Mouse (Mus musculus): ENCODE data around the gene Srgap2. TPM values are rescaled to one million over a fixed set of nuclear protein-coding genes. Genes with fewer than 3 reads are reported as not detected.

Srgap2 gene
- polyA plus RNA-seq, 1 experiment, result 16.3 TPM

DNA sequence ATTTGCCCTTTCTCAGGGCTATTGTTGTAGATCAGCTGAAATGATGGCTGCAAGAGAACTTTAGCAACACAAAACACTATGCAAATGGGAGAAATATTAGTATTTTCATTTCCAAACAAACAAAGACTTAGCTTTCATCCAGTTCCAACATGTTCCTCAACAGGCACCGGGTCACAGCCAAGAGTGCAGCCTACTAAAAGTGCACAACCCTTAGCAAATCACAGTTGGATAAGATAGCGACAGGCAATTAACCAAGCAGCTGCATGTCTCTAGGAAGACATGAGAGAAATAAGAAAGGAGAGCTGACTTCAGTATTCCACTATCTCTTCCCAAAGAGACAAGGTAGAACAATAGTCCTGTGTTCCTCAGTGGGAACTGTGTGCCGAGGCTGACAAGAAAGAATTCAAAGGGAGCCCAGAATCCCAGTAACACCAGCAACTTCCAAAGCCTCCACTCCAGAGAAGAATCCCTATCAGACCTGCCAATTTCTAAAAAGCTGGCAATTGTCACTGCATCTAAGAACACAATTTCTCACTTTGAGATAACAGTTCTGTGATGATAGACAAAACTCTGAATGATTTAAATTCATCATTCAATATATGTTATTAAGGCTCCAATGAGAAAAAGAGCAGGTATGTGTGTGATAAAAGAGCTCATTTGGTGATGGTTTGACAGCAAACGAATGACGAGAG, 109.9 kb downstream of the Srgap2 start:
- no peak for TF ChIP-seq GATA1 (IDR thresholded peaks at IDR 0.05; ENCODE audit: low read length)

DNA sequence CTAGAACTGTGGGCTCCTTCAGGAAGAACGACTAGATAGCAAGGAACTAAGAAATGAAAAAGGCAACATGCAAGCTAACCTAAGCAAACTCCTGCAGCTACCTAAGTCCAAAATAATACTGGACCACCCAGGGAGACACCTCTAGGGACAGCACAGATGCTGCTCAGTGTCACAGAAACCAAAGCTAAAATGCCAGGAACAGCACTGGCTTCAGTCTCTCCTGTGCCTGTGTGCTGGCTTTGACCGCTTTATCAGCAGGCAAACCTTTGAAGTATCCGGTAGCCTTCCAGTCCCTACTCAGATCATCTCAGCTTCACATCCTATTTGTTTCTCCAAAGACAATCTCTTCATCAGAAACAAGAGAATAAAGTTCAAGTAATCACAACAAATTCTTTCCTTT, 123.6 kb downstream of the Srgap2 start:
- TF ChIP-seq GATA1 (IDR thresholded peaks at IDR 0.05; ENCODE audit: low read length), result no peak

DNA sequence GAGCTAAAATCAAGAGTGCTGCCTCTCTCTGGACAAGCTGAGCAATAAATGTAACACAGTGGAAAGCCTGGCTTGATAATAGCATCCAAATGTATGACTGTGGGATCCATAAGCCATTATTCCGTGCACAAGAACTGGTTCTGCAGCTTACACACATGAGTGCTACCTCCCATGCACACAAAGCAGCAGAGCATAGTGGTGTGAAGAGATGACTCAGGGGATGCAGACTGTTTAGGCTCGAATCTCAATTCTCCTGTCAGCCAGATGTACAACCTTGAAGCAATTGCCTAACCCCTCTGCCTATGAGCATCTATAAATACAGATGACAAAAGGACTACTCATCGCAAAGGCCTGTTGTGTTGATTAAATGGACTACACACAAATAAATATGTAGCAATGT, 126.3 kb downstream of the Srgap2 start:
- no peak for TF ChIP-seq GATA1 (IDR thresholded peaks at IDR 0.05; ENCODE audit: low read length)

DNA sequence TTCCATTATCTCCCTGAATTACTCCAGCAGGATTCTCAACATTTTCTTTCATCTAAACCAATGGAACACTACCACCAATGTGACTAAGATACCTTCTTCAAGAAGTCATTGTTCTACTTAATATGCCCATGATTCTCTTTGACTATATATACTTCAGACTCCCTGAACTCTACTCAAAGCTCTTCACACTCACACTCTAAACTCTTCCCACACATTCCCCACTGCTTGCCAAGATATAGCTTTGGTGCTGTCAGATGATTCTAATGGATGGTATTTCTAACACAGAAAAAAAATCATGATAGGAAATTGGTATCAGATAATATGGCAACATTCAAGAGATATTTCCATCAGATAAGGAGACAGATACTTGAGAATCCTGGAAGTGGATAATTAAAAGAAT, 129.0 kb downstream of the Srgap2 start:
- TF ChIP-seq GATA1 (IDR thresholded peaks at IDR 0.05; ENCODE audit: low read length), result no peak

DNA sequence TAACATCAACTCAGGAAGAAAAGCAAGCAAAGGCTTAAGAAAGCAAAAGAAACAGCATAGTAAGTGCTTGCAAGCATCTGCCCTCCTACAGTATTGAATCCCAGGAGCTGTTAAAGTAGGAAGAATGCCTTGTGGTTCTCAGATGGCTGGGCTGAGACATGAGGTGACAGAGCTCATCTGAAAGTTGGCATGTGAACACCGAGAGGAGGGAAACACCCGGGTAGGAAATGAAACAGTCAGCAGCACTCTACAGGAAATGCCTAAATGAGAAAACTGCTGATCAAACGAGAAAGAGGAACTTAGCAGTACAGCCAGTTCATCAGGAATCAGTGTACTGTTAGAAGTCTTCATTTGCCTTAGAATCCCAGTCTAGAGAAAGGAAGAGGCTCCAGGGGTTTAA, 142.7 kb downstream of the Srgap2 start:
- no peak for TF ChIP-seq GATA1 (IDR thresholded peaks at IDR 0.05; ENCODE audit: low read length)

DNA sequence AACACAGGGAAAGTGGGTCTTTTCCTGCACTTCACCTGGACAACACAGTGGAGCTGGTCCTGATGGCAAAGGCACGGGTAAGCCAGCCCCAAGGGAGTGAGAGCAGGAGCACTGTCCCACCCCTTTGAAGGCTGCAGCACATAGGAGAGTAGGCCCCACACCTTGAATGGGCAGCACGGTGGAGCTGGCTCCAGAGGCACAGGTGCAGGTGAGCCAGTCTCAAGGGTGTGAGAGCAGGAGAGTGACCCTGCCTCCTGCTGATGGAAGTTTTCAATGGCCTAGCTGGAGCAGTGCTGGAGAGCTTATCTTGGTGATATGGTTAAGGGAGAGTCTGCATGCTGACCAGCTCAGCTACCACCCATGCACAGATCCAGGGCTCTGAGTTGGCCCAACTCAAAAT, 145.0 kb downstream of the Srgap2 start:
- TF ChIP-seq GATA1 (IDR thresholded peaks at IDR 0.05; ENCODE audit: low read length), result no peak

DNA sequence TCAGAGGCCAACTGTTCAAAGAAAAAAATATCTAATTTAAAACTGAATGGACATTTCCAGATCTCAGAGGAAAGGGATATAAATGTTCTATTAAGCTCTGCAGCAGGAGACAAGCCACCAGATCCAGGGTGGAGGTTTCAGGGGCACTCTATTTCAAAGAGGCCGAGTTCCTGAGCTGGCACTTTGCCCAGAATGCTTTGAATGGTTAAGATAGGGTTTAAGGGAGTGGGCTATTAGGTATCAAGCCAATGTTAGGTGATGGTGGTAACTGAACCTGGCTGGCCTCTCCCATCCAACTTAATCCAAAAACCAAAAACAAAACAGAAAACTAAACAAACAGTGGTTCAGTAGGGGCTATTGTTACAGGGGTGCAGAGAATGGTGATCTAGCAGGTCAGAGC, 146.9 kb downstream of the Srgap2 start:
- no peak for TF ChIP-seq GATA1 (IDR thresholded peaks at IDR 0.05; ENCODE audit: low read length)

DNA sequence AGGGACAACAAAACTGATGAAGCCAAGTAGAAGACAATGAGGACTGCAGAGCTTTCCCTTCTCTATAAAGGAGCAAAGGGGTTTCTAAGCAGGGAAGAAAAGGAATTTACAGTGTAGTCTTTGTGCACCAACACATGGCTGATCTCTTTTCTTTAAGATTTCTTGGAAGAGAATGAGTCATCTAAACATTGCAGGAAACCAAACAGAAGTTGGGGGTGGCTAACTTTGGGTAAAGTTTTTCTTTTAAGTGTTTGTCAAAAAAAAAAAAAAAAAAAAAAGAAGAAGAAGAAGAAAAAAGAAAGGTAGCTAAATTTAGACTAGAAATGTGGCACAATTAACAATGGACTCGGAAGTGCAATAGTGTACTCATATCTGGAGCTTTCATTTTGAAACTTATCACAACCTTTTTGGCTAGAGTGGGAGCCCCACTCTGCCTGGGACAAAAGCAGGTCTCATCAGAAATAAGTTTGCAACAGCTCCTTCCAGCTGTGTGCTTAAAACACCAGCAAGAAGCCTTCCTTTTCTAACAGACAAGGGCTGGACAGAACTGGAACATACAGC, 148.2 kb downstream of the Srgap2 start:
- no peak for TF ChIP-seq GATA1 (IDR thresholded peaks at IDR 0.05; ENCODE audit: low read length)

DNA sequence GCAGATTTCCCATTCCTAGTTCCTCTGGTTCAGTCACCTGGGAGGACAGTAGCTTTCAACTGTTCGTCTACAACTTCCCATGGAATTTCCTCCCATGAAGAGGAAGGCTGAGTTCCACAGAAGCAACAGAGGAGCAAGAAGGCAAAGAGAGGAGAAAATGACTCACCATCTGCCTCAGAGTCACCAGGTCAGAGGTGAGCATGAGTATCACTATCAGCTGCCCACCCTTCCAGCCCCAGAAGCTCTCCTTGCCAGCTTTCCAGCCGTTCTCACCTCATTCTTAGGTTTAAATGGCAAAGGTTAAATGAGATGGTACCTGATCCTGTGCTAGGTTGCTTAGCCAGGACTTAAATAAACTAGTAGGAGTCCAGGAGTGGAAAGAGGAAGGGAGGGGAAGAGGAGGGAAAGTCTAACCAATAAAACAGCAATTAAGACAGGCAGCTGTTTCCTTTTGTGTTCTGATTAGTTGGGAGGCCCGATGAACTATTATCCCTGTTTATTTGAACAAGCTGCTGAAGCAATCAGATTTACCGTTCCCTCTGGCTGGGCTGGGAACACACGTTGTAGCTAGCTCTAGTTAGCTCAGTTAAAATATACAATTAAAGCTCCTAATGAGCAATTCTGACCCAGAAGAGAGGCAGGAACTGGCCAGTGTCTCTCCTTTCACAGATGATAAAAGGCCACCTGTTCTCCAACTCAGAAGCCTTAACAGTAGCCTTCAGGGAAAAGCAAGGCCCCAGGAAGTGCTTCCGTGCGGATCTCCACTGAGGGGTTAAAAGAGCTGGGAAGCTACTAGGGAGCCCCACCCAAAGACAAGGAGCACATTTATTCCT, 148.9 kb downstream of the Srgap2 start:
- TF ChIP-seq GATA1 (IDR thresholded peaks at IDR 0.05; ENCODE audit: low read length), result no peak

DNA sequence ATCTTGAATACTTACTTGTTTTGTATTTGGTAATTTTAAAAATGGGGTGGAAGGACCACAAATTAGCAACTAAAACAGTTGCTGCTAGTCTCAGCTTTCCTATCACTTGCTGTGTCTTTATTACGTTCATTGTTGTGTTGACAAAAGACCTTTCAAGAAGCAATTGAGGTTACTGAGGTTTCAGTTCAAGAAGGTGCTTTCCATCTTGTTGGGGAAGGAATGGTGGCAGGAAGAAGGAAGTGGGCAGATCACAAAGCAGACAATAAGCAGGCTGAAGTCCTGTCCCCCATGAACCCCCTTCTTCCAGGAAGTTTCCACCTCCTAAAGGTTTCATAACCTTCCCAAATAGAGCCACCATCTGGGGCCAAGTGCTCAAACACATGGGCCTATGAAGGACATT, 161.3 kb downstream of the Srgap2 start:
- no peak for TF ChIP-seq GATA1 (IDR thresholded peaks at IDR 0.05; ENCODE audit: low read length)

DNA sequence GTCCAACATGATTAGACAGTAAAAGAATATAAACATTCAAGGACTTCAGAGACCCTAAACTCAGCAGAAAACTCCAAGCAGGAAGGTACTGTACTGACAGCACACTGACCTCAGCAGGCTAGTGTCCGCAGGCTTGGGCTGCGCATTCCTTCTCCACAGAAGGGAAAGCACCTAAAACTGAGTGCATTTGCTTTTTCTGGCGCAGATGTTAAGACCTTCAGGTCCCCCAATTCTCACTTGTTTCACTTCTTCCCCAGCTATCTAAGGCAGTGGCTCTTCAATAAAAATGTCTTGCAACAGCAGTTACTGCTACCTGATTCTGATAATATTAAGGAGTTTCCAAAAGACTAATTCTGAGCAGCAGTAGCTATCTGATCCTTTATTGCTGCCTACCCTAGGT, 162.7 kb downstream of the Srgap2 start:
- TF ChIP-seq GATA1 (IDR thresholded peaks at IDR 0.05; ENCODE audit: low read length), result no peak

DNA sequence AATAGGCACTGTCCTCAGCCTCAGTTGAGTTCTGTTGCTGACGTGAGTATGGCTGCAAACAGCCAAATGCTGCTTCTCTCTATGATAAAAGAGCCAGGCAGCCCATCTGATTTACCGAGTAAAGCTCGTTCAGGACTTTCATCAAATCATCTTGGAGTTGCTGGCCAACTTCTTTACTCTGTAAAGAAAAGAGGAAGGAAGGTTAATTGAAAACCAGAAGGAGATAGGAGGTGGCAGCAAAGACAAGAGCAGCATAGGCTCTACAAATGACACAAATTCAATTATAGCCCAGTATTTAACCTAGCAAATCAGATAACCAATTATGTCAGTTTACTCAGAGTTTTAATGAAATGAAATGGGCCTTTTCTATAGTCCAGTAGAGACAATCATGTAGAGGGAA, 163.3 kb downstream of the Srgap2 start:
- no peak for TF ChIP-seq GATA1 (IDR thresholded peaks at IDR 0.05; ENCODE audit: low read length)

DNA sequence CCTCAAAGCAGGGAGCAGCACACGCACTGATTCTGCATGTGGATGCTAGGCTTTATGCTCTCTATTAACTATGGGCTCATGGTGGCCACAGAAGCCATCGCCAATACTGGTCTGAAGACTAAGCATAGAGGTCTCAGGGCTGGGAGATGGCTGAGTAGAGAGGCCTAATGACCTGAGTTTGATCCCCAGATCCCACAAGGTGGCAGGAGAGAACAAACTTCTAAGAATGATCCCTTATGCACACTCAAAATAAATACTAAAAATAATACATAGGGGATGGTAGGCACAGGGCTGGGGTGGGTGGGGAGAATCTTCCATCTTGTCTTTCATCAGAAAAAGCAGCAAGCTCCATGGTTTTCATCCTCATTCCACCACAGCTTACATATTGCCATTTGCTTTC, 165.1 kb downstream of the Srgap2 start:
- no peak for TF ChIP-seq GATA1 (IDR thresholded peaks at IDR 0.05; ENCODE audit: low read length)

DNA sequence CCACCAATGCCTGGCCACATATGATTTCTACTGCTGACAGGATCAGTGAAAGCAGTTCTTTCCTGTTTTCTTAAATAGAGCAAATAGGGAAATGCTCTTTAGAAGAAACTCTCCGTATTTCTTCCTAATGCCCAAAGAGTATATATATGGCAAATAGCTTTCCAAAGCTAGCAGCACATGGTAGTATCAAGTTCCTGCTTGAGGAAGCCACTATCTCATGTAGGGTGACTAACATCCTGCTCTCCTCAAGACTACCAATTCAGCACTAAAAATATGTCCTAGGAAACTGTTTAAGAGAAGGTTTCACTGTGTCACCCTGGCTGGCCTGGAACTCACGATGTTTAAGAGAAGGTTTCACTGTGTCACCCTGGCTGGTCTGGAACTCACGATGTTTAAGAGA, 166.4 kb downstream of the Srgap2 start:
- no peak for TF ChIP-seq GATA1 (IDR thresholded peaks at IDR 0.05; ENCODE audit: low read length)

DNA sequence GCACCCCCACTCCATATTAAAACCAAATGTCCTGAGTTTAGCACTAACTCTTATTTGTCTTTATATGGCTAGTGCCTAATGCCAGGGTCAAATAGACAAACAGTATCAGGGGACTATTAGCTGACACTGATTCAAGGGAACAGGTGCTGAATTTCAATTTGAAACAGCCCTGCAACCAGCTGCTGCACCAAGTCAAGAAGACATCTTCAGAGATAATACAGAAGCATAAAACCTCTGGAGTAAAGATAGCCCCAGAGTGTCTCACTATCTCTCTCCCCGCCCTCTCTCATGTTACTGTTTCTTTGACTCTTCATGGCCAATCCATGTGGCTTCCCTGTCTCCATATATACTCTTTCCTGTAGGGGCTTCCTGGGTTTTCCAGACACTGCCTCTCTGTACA, 167.5 kb downstream of the Srgap2 start:
- TF ChIP-seq GATA1 (IDR thresholded peaks at IDR 0.05; ENCODE audit: low read length), result no peak

DNA sequence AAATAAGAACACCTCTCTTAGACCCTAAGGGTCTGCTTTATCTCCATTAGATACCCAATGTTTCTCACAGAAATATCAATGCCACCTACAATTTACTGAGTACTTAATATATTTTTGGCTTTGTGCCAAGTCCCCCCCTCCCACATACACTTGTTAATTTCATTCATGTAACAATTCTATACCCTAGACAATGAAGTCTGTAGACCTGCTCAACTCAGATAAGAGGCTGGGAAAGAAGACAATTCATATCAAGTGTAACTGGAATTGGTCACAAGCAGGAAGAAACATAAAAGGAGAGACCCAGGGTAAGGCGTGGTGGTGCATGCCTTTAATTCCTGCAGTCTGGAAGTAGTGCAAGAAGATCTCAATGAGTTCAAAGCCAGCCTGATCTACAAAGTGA, 169.9 kb downstream of the Srgap2 start:
- TF ChIP-seq GATA1 (IDR thresholded peaks at IDR 0.05; ENCODE audit: low read length), result no peak

DNA sequence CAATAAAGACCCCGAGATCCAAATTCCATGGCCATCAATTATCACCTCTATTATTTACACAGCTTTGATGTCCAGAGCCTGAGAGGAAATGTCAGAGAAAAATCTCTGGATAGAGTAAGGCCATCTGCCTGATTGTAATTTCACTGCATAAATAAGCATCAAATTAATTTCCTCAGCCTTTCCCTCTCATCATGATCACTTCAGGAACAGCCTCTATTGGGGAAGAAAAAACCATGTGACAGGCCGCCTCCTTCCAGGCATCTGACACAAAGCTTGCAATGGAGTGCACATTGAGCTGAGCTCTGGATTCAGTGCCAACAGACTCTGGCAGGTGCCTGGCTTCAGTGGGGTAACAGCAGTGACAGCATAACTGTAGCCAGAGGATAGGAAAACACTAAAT, 175.7 kb downstream of the Srgap2 start:
- TF ChIP-seq GATA1 (IDR thresholded peaks at IDR 0.05; ENCODE audit: low read length), result no peak

Measured in G1E-ER4 (cell line).